Mouse (Mus musculus) limb, embryonic 14.5 days (tissue): ENCODE measurements around the gene Acot3. TPM values are rescaled to one million over a fixed set of nuclear protein-coding genes. Genes with fewer than 3 reads are reported as not detected.

Experiments
- ATAC-seq: fragments of 200-750 bp; cut with Nextera tagmentation; 2 replicates; pipeline ENCODE4 v1.8.0; 2017; ENCODE audit warnings: low read depth, moderate number of reproducible peaks, moderate TSS enrichment; ENCODE audit not compliant: low FRiP score
- DNase-seq: peaks from one replicate; pipeline ENCODE4 v3.0.0-alpha.2; 2015; ENCODE audit warnings: low spot score
- H3K27ac ChIP-seq: fragments of 300-500 bp; sonication (generic); replicated peaks from 2 replicates; pipeline ENCODE4 v1.5.1; 2014; ENCODE audit warnings: low read depth, mild to moderate bottlenecking, low read length, moderate library complexity, mixed read lengths
- H3K27me3 ChIP-seq: fragments of 300-500 bp; sonication (generic); 2 replicates; pipeline ENCODE4 v1.6.1; 2014; ENCODE audit warnings: low read length, mixed read lengths; ENCODE audit not compliant: control insufficient read depth, insufficient read depth
- H3K36me3 ChIP-seq: fragments of 300-500 bp; sonication (generic); 2 replicates; pipeline ENCODE4 v1.6.1; 2014; ENCODE audit warnings: mild to moderate bottlenecking, low read length, moderate library complexity, mixed read lengths; ENCODE audit not compliant: control insufficient read depth, insufficient read depth
- H3K4me1 ChIP-seq: fragments of 300-500 bp; sonication (generic); 2 replicates; pipeline ENCODE4 v1.6.1; 2014; ENCODE audit warnings: antibody characterized with exemption, low read length, mixed read lengths; ENCODE audit not compliant: control insufficient read depth, insufficient read depth
- H3K4me2 ChIP-seq: fragments of 300-500 bp; sonication (generic); replicated peaks from 2 replicates; pipeline ENCODE4 v1.6.1; 2014; ENCODE audit warnings: low read depth, mild to moderate bottlenecking, low read length, moderate library complexity; ENCODE audit not compliant: severe bottlenecking
- H3K4me3 ChIP-seq: fragments of 300-500 bp; sonication (generic); replicated peaks from 2 replicates; pipeline ENCODE4 v1.5.1; 2014; ENCODE audit warnings: low read length
- H3K9ac ChIP-seq: fragments of 300-500 bp; sonication (generic); 2 replicates; pipeline ENCODE4 v1.6.1; 2014; ENCODE audit warnings: mild to moderate bottlenecking, low read depth, low read length, moderate library complexity; ENCODE audit not compliant: severe bottlenecking
- H3K9me3 ChIP-seq: fragments of 300-500 bp; sonication (generic); 2 replicates; pipeline ENCODE4 v1.6.1; 2016; ENCODE audit warnings: low read length; ENCODE audit not compliant: control insufficient read depth
- POLR2A ChIP-seq: fragments of 200-500 bp; IDR thresholded peaks from 2 replicates; pipeline ENCODE4 v1.8.0; 2012; ENCODE audit warnings: inconsistent platforms, mild to moderate bottlenecking, moderate library complexity, borderline replicate concordance; ENCODE audit not compliant: insufficient read depth, insufficient read length; ENCODE audit errors: extremely low read depth
- WGBS: fragments of 180-500 bp; shearing (Covaris S2); extraction: QIAGEN DNeasy Blood & Tissue Kit; methylation state at CpG from one replicate; pipeline ENCODE4 v1.1.7; 2014; 5-methylcytosine and 5-hydroxymethylcytosine counted together
- polyA plus RNA-seq, 2 experiments: library from polyadenylated mRNA; depleted of rRNA in 1 of 2; stranded (reverse) in 1 of 2; unstranded in 1 of 2; fragments of >200 nt; fragmentation: Nextera tagmentation in 1 of 2; extraction: Ambion mirVana in 1 of 2; gene quantifications; 2 replicates each; pipeline versions ENCODE4 v1.2.1 to v1.2.3; 2012 to 2014

The Acot3 gene
- polyA plus RNA-seq, 2 experiments, result 0.01 TPM; not detected in 1

- TF ChIP-seq POLR2A, result no peak
- 5% methylated on average over 17 of the region's 46 CpGs for WGBS
- H3K4me3 ChIP-seq, result peak overlapping the region; percentile 45
- peak overlapping the region; percentile 82 for H3K4me2 ChIP-seq
- H3K9me3 ChIP-seq, result no peaks in the 10 kb centered on the region
- H3K9ac ChIP-seq, result peak overlapping the region; percentile 50
- H3K36me3 ChIP-seq, result no peaks in the 10 kb centered on the region
- ATAC-seq (no peak; the same call in 1 of the 2 replicates), DNase-seq (no peak)
- H3K27me3 ChIP-seq, result no peaks in the 10 kb centered on the region
- H3K4me1 ChIP-seq, result peaks cover 5% of the 10 kb centered on the region; the same call in 1 of the 2 replicates
- H3K27ac ChIP-seq, result no peak overlapping the region
These were observed 1.9 kb downstream of the Acot3 start for GRCm38 (mm10) chr12:84053679-84054391.

GRCm38 (mm10) chr12:84060946-84061345, 9.0 kb downstream of the Acot3 start:
- 34% methylated on average over 2 of the region's 2 CpGs for WGBS

DNA sequence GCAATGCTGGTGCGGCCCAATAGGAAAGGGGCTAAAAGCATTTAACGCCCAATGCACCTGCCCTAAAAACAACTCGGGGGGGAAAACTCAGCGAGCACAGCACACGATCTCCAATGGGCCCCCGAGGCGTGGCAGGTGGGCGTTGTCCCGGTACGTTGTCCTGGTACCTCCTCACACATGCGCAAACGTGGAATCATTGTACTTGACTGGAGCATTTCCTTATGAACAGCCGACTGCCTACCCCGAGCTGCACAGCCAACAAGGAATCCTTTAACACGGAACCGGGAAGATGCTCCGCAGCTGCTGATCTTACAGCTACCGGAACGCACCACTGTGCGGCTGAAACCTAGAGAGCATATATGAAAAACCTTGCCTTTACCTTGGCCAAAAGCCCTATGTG, 10.4 kb downstream of the Acot3 start:
- no peak for DNase-seq
- Histone ChIP-seq H3K27ac (no peak overlapping the region), H3K4me1 (no peaks in the 10 kb centered on the region), H3K4me3 (no peak overlapping the region), H3K36me3 (no peaks in the 10 kb centered on the region), H3K9me3 (no peaks in the 10 kb centered on the region; the same call in 1 of the 2 replicates), H3K4me2 (no peak overlapping the region), H3K9ac (no peak overlapping the region), H3K27me3 (no peaks in the 10 kb centered on the region)
- 95% methylated on average over 20 of the region's 20 CpGs for WGBS
- ATAC-seq, result no peak
- no peak for TF ChIP-seq POLR2A

More at GRCm38 (mm10) chr12:84060946-84061345, 9.0 kb downstream of the Acot3 start:
- H3K36me3 ChIP-seq, result no peaks in the 10 kb centered on the region
- DNase-seq (no peak), ATAC-seq (no peak)
- no peak overlapping the region for H3K9ac ChIP-seq
- no peak overlapping the region for H3K4me3 ChIP-seq
- H3K4me2 ChIP-seq, result no peak overlapping the region
- H3K27ac ChIP-seq, result no peak overlapping the region
- no peaks in the 10 kb centered on the region for H3K27me3 ChIP-seq
- H3K9me3 ChIP-seq, result no peaks in the 10 kb centered on the region; the same call in 1 of the 2 replicates
- TF ChIP-seq POLR2A, result no peak
- no peaks in the 10 kb centered on the region for H3K4me1 ChIP-seq

DNA sequence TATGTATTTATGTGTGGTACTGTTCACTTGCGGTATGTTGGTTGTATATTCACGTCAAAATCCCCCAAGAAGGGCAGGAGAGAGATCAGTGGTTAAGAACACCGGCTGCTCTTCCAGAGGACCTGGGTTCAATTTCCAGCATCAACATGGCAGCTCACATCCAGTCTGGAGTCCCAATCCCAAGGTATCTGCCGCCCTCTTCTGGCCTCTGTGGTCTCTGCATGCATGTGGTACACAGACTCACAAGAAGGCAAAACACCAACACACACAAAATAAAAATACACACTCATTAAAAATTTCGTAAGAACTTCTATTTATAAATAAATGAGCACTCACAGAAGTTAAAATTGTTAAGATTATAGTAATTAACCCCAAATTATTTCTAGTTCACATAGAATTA, 11.3 kb downstream of the Acot3 start:
- no peak for ATAC-seq
- 72% methylated on average over 5 of the region's 5 CpGs for WGBS
- DNase-seq, result no peak

GRCm38 (mm10) chr12:84063833-84064232, 11.9 kb downstream of the Acot3 start:
- no peaks in the 10 kb centered on the region for H3K36me3 ChIP-seq
- DNase-seq (no peak), ATAC-seq (no peak)
- 80% methylated on average over 2 of the region's 2 CpGs for WGBS
- no peaks in the 10 kb centered on the region for H3K4me1 ChIP-seq
- no peak overlapping the region for H3K27ac ChIP-seq
- no peak for TF ChIP-seq POLR2A
- no peak overlapping the region for H3K4me2 ChIP-seq
- no peak overlapping the region for H3K9ac ChIP-seq
- H3K4me3 ChIP-seq, result no peak overlapping the region
- H3K9me3 ChIP-seq, result no peaks in the 10 kb centered on the region; the same call in 1 of the 2 replicates
- H3K27me3 ChIP-seq, result peaks cover 7% of the 10 kb centered on the region; the same call in 1 of the 2 replicates

More for the DNA sequence above, 11.3 kb downstream of the Acot3 start:
- Histone ChIP-seq H3K9me3 (no peaks in the 10 kb centered on the region; the same call in 1 of the 2 replicates), H3K27ac (no peak overlapping the region), H3K36me3 (no peaks in the 10 kb centered on the region), H3K27me3 (0 out of 2 replicates have a peak, but pooled peaks cover under 1% of the 10 kb centered on the region), H3K4me1 (no peaks in the 10 kb centered on the region), H3K9ac (no peak overlapping the region), H3K4me2 (no peak overlapping the region), H3K4me3 (no peak overlapping the region)
- no peak for TF ChIP-seq POLR2A

DNA sequence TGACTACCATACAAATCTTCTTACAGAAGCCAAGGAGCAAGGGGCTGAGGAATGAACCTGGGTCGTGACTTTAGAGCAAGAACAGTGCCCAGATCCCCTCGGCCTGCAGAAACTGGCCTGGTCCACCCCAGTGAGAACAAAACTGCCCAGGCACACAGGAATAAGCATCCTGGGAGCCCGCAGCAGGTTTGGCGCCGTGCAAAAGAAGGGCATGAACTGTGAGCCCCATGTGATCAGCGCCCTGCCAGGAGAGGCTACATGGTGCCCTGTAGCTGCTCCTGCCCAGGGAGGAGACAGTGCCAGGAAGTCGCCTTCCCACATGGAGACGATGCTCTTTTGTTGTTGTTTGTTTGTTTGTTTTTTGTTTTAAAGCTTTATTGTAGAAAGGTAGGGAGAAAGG, 12.7 kb downstream of the Acot3 start:
- no peaks in the 10 kb centered on the region for H3K4me1 ChIP-seq
- no peak overlapping the region for H3K4me2 ChIP-seq
- peaks cover 10% of the 10 kb centered on the region; the same call in 1 of the 2 replicates for H3K27me3 ChIP-seq
- 79% methylated on average over 8 of the region's 8 CpGs for WGBS
- H3K9me3 ChIP-seq, result no peaks in the 10 kb centered on the region; the same call in 1 of the 2 replicates
- DNase-seq (no peak), ATAC-seq (no peak)
- no peak overlapping the region for H3K9ac ChIP-seq
- TF ChIP-seq POLR2A, result no peak
- no peaks in the 10 kb centered on the region for H3K36me3 ChIP-seq
- H3K4me3 ChIP-seq, result no peak overlapping the region
- H3K27ac ChIP-seq, result no peak overlapping the region
